Mouse (Mus musculus) thymus, adult 18-20 months (tissue): ENCODE data around the gene Tph1.

ENCODE experiments used
- DNase-seq, 2 experiments: peaks; one replicate each; pipeline ENCODE4 v3.0.0; 2022; ENCODE audit warnings: mixed read lengths in 2 of 2

The Tph1 gene

DNA sequence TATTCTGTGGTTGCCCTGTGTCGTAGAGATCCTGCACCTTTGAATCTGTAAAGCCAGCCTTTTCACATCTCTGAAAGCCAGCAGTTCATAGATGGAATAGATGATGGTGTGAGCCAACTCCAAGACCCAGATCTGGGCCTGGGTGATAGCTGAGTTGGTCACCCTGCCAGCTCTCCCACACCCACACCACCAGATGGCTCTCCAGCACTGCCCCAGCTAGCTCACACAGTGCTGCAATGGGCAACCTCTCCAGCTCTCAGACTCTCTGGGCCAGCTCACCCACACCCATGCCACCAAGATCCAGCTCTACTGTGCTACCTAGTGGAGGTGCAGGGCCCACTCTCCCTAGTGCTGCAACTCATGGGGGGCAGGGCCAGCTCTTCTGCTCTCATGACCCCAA lies 29.2 kb downstream of the Tph1 start:
- DNase-seq = no peak

DNA sequence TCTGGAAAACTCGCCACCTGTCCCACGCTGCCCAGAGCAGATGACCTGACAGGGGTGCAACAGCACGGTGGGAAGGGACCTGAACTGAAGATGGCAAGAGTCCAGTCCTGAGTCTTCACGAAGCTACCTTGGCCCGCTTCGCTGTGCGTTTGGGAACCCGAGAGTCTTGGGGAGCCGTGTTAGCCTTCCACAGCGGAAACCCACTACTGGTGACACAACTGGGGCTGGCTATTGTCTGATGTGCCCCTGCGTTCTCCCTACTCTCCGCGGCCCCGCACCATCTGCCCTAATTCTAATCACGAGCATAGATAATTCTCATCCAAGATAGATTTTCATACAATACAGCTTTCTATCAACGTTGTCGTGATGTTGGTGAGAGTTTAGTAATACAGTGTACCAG lies 32.3 kb downstream of the Tph1 start:
- DNase-seq = no peak

- DNase-seq = no peak
Observed at GRCm38 (mm10) chr7:46639692-46640031, 32.7 kb downstream of the Tph1 start, which contains the start of gene Sergef. Sergef (minus strand) TSS chr7:46639807.

GRCm38 (mm10) chr7:46638889-46639691 lies 33.2 kb downstream of the Tph1 start:
- DNase-seq = peak; percentile 82 to 85

- no peak for DNase-seq
Observed at GRCm38 (mm10) chr7:46628375-46628975, 43.9 kb downstream of the Tph1 start.

- DNase-seq = no peak
Observed at GRCm38 (mm10) chr7:46623979-46624378, 48.4 kb downstream of the Tph1 start.

GRCm38 (mm10) chr7:46618416-46619110 lies 53.8 kb downstream of the Tph1 start:
- DNase-seq = no peak

DNA sequence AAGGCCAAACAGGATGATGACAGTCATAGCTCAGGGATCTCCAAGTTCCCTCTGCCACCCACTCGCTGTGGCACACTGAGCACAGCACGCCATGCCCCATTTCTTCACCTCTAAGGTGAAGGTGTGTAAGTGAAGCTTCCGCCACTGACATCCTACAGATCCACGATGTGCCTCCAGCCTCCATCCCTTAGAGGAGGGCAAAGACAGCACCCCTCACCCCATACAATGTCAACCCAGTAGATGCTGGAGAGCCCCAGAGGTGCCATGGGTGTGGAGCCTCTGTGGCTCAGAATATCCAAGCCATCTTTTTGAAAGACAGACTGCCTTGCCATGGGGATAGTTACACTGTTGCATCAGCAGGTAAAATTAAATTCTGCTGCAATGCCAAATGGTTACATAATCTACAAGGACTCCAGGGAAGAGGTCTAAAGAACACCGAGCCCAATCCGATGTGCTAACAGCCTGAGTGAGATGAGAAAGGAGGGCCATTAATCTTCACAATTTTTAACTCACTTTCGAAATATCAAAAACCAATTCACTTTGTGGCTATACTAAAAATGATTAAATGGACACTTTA lies 55.8 kb downstream of the Tph1 start:
- DNase-seq = no peak

- no peak for DNase-seq
Observed at GRCm38 (mm10) chr7:46615256-46615977, 56.9 kb downstream of the Tph1 start.

GRCm38 (mm10) chr7:46614263-46614662 lies 58.1 kb downstream of the Tph1 start:
- no peak for DNase-seq

DNA sequence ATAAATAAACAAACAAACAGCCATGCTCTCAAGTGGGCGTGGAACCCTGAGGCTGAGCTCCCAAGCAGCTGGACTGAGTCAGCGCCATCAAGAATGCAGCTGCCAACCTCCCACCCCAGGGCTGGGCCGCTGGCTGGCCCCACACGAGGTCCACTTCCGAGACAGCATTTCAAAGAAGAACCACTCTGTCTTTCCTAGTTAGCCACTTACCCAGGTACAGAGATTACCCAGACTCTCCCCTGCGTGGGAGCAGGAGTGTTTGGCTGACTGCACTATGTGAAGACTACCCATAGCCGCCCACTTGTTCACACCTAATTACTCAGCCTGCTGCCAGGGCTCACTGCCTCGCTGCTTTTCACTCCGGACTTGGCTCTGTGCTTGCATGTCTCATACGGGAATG lies 59.2 kb downstream of the Tph1 start:
- DNase-seq = no peak

- DNase-seq = no peak
Observed at GRCm38 (mm10) chr7:46612421-46612937, 59.9 kb downstream of the Tph1 start.

DNA sequence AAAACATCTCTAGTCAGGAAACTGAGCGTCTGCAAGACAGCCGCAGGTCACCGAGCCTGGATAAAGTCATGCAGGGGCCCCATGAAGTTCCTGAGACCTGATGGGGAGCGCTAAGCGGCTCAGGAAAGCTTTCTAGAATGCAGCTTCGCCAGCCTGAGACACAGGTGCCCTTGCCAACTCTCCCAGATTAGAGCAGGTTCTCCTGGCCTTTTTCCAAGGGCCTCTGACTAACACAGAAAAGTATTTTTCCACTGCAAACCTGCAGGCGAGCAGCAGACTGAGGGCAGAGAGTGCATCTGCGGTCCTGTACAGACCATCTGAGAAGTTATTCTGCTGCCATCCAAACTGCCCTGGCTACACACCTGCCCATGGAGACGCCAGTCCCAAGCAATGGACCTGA lies 60.4 kb downstream of the Tph1 start:
- DNase-seq = no peak

DNA sequence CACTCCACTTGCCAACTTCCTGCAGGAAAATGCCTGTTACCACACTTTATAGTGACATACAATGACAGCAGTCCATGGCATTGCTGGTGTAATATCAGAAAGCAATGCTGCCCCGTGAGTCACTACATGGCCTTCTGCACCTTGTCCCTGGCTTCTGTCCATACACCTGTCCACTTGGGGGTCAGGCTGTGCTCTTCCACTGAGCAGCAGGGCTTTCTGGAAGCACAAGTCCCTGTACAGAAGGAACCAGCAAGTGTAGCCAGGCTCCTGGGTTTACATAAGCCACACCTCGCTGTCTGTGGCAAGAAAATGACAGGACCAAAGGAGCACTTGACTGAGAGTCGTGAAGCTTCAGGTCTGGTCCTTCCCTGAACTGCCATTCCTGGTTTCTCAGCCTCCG lies 63.0 kb downstream of the Tph1 start:
- no peak for DNase-seq

GRCm38 (mm10) chr7:46607428-46608055 lies 64.8 kb downstream of the Tph1 start:
- peak in 1 of 2 experiments; percentile 35 for DNase-seq

DNA sequence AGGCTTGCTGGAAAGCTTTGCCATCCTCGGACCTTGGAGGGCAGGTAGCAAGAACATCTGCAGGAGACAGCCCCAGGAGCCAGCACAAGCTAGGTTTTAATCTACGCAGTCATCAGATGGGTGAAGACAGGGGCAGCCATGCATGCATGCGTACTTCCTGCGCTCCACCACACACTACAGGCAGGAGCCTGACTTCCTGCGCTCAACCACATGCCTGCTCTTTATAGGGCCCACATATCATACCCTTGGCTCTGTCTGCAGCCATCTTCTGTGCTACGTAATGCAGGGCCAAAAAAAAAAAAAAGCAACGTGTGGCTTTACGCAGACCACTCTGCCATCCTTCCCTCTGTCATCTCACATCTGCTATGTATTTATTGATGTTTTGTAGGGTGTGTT lies 65.3 kb downstream of the Tph1 start:
- peak; percentile 30 to 61 for DNase-seq

DNA sequence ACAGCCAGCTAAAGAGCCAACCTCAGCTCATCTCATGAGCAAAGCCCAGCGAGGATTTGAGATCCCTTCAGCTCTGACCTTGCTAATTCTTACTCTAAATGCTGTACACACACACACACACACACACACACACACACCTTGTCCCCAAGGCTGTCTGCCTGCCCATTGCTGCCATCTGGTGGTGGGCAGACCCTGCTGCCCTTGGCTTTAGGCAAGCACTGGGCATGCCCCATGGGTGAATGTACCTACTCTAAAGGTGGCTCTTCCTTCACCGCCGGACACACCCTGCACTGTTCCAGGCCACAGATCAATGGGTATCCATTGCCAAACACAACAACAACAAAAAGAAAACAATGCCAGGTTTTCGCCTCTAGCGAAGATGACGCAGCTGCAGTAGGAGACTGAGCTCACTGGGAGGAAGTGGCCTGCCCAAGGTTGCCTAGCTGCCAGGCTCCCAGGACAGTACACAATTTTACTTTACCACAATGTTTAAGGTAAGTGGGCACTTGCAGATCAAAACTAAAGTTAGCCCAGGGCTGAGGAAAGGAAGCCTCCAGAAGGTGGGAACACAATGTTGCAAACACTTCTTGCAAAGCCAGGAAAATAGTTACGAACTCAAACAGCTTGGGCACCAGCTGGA lies 65.8 kb downstream of the Tph1 start:
- DNase-seq = peak; percentile 49 to 57

GRCm38 (mm10) chr7:46603051-46603450 lies 69.3 kb downstream of the Tph1 start:
- no peak for DNase-seq

DNA sequence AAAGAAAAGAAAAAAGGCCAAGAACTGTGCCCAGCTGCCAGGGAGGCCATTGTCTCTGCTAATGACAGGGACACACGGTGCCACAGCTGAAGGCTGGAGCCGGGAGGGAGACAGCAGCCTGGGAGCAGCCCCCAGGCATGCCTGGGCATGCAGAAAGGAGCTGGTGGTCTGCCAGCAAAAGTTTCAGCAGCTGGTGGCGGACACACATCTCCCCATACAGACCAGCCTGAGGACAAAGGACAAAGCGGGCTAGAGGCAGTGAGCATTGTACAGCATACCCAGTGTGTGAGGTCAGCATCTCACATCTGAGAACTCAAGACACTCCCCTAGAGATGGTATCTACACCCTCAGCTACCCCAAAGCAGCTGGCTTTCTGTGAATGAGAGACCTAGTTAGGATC lies 70.3 kb downstream of the Tph1 start:
- no peak for DNase-seq

DNA sequence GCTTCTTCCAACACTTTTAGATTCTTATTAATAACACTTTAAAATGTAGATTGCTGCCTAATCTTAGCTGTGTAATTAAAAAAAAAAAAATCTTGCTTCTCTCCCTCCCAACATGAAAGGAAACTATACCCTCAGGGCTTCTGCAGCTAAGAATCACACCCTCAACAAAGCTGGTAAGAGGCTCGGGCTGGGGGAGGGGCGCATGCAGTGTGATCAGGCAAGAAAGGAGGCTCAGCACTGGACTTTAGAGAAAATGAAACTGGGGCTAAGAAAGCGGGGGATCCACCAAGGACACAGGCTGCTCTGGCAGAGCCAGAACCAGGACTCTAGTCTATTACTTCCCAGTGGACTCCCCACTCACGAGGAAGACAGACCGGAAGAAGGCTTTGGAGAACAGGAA lies 71.2 kb downstream of the Tph1 start:
- no peak for DNase-seq

GRCm38 (mm10) chr7:46597006-46597405 lies 75.3 kb downstream of the Tph1 start:
- no peak for DNase-seq
